Mouse (Mus musculus): Measurements from ENCODE around the gene Rgs14. TPM values are rescaled to one million over a fixed set of nuclear protein-coding genes. Genes with fewer than 3 reads are reported as not detected.

Rgs14 gene
- polyA plus RNA-seq, 1 experiment from 2014 or later, result 0.73 TPM

- no peak overlapping the region for H3K9ac ChIP-seq (ENCODE audit: low read length)
- no peak for ATAC-seq (ENCODE audit: low FRiP score, low TSS enrichment)
- no peak overlapping the region for H3K4me2 ChIP-seq (replicated peaks; ENCODE audit: low read depth)
- peak; percentile 20 for DNase-seq (ENCODE audit: low spot score)
- H3K27ac ChIP-seq (replicated peaks), result no peak overlapping the region; the same call in 1 of the 2 replicates
- H3K9me3 ChIP-seq (ENCODE audit: control insufficient read depth, low read length), result no peaks in the 10 kb centered on the region
- peaks cover 10% of the 10 kb centered on the region; the same call in 1 of the 2 replicates for H3K4me1 ChIP-seq (replicated peaks; ENCODE audit: control insufficient read depth, insufficient read depth)
- peaks cover 12% of the 10 kb centered on the region for H3K36me3 ChIP-seq (ENCODE audit: control insufficient read depth, insufficient read depth, low read length)
- TF ChIP-seq EP300 (optimal IDR thresholded peaks at IDR 0.05) (no peak), CTCF (IDR thresholded peaks at IDR 0.05; ENCODE audit: low read depth) (no peak)
- WGBS, result 30% methylated on average over 4 of the region's 4 CpGs
- H3K27me3 ChIP-seq (ENCODE audit: control insufficient read depth, insufficient read depth, low read length), result no peaks in the 10 kb centered on the region
- H3K4me3 ChIP-seq (ENCODE audit: low read depth, low read length), result no peak overlapping the region
Observed at GRCm38 (mm10) chr13:55327169-55327568, 42.4 kb upstream of the Rgs14 start.

DNA sequence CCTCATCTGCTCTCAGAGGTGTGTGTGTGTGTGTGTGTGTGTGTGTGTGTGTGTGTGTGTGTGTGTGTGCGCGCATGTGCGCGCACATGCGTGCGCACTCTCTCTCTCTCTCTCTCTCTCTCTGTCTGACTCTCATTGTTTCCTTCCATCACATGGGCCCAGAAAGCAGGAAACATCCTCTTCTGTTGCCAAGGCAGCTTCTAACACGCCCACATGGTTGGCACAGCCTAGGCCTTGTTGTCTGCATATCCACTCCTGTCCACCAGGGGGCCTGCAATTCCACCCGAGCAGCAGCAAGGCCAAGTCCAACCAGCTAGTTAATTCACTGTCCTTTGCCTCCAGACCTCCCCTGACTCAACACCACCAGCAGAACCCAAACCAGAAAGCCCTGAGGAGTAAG is 41.9 kb upstream of the Rgs14 start:
- no peak overlapping the region; the same call in 1 of the 2 replicates for H3K27ac ChIP-seq (replicated peaks)
- H3K9me3 ChIP-seq (ENCODE audit: control insufficient read depth, low read length), result no peaks in the 10 kb centered on the region
- DNase-seq (ENCODE audit: low spot score) (peak; percentile 91), ATAC-seq (ENCODE audit: low FRiP score, low TSS enrichment) (peak; percentile 51)
- H3K27me3 ChIP-seq (ENCODE audit: control insufficient read depth, insufficient read depth, low read length), result no peaks in the 10 kb centered on the region
- H3K4me1 ChIP-seq (replicated peaks; ENCODE audit: control insufficient read depth, insufficient read depth), result peaks cover 10% of the 10 kb centered on the region; the same call in 1 of the 2 replicates
- WGBS, result 52% methylated on average over 8 of the region's 8 CpGs
- no peak overlapping the region for H3K4me3 ChIP-seq (ENCODE audit: low read depth, low read length)
- peaks cover 12% of the 10 kb centered on the region for H3K36me3 ChIP-seq (ENCODE audit: control insufficient read depth, insufficient read depth, low read length)
- 0 out of 2 replicates have a peak overlapping the region, but pooled peaks have one; percentile 32 for H3K9ac ChIP-seq (ENCODE audit: low read length)
- TF ChIP-seq CTCF (IDR thresholded peaks at IDR 0.05; ENCODE audit: low read depth) (peak; percentile 94), EP300 (optimal IDR thresholded peaks at IDR 0.05) (no peak)
- peak overlapping the region; percentile 92 for H3K4me2 ChIP-seq (replicated peaks; ENCODE audit: low read depth)

DNA sequence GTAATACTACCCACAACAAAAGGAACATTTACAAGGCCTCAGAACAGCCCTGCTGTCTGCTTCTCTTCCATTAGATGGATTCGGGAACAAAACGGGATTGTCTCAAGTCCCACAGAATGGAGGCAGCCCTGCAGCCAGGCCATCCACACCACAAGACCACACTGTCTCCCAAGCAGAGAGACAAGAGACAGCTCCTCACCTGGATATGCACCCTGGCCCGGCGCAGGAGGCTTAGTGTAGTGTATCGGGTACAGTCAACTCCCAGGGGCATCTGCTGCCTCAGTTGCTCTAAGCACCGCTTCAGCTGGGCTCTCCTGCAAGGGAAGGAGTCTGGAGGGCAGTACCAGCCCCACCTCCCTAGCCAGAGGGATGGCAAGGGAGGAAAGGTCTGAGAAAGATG is 41.4 kb upstream of the Rgs14 start:
- no peak overlapping the region for H3K4me3 ChIP-seq (ENCODE audit: low read depth, low read length)
- 90% methylated on average over 6 of the region's 6 CpGs for WGBS
- H3K27ac ChIP-seq (replicated peaks), result no peak overlapping the region
- ATAC-seq (ENCODE audit: low FRiP score, low TSS enrichment) (no peak), DNase-seq (ENCODE audit: low spot score) (no peak)
- H3K27me3 ChIP-seq (ENCODE audit: control insufficient read depth, insufficient read depth, low read length), result no peaks in the 10 kb centered on the region
- peaks cover 12% of the 10 kb centered on the region for H3K36me3 ChIP-seq (ENCODE audit: control insufficient read depth, insufficient read depth, low read length)
- peak overlapping the region; percentile 32; the same call in 1 of the 2 replicates for H3K9ac ChIP-seq (ENCODE audit: low read length)
- TF ChIP-seq EP300 (optimal IDR thresholded peaks at IDR 0.05) (no peak), CTCF (IDR thresholded peaks at IDR 0.05; ENCODE audit: low read depth) (no peak)
- no peaks in the 10 kb centered on the region for H3K9me3 ChIP-seq (ENCODE audit: control insufficient read depth, low read length)
- peaks cover 10% of the 10 kb centered on the region; the same call in 1 of the 2 replicates for H3K4me1 ChIP-seq (replicated peaks; ENCODE audit: control insufficient read depth, insufficient read depth)
- peak overlapping the region; percentile 92 for H3K4me2 ChIP-seq (replicated peaks; ENCODE audit: low read depth)

- no peak for TF ChIP-seq EP300 (optimal IDR thresholded peaks at IDR 0.05)
- TF ChIP-seq CTCF (IDR thresholded peaks at IDR 0.05; ENCODE audit: low read depth), result no peak
- no peak overlapping the region for H3K27ac ChIP-seq (replicated peaks)
- WGBS, result 71% methylated on average over 4 of the region's 4 CpGs
Observed at GRCm38 (mm10) chr13:55328641-55329040, 40.9 kb upstream of the Rgs14 start.

GRCm38 (mm10) chr13:55329109-55329682 is 40.3 kb upstream of the Rgs14 start:
- under 1% methylated on average over 27 of the region's 29 CpGs for WGBS
- H3K27me3 ChIP-seq (ENCODE audit: control insufficient read depth, insufficient read depth, low read length), result no peaks in the 10 kb centered on the region
- ATAC-seq (ENCODE audit: low FRiP score, low TSS enrichment), result no peak; the same call in 1 of the 2 replicates
- peak overlapping the region; percentile 92 for H3K4me2 ChIP-seq (replicated peaks; ENCODE audit: low read depth)
- H3K36me3 ChIP-seq (ENCODE audit: control insufficient read depth, insufficient read depth, low read length), result peaks cover 10% of the 10 kb centered on the region
- H3K4me1 ChIP-seq (replicated peaks; ENCODE audit: control insufficient read depth, insufficient read depth), result peaks cover 10% of the 10 kb centered on the region; the same call in 1 of the 2 replicates
- no peaks in the 10 kb centered on the region for H3K9me3 ChIP-seq (ENCODE audit: control insufficient read depth, low read length)
- peak overlapping the region; percentile 65 for H3K9ac ChIP-seq (ENCODE audit: low read length)
- peak overlapping the region; percentile 35; the same call in 1 of the 2 replicates for H3K27ac ChIP-seq (replicated peaks)
- no peak for TF ChIP-seq CTCF (IDR thresholded peaks at IDR 0.05; ENCODE audit: low read depth)
- no peak for TF ChIP-seq EP300 (optimal IDR thresholded peaks at IDR 0.05)
- no peak for DNase-seq (ENCODE audit: low spot score)
- peak overlapping the region; percentile 63 for H3K4me3 ChIP-seq (ENCODE audit: low read depth, low read length)

More at GRCm38 (mm10) chr13:55328641-55329040, 40.9 kb upstream of the Rgs14 start:
- DNase-seq (ENCODE audit: low spot score) (no peak), ATAC-seq (ENCODE audit: low FRiP score, low TSS enrichment) (no peak)
- Histone ChIP-seq H3K27me3 (ENCODE audit: control insufficient read depth, insufficient read depth, low read length) (no peaks in the 10 kb centered on the region), H3K4me1 (replicated peaks; ENCODE audit: control insufficient read depth, insufficient read depth) (peaks cover 10% of the 10 kb centered on the region; the same call in 1 of the 2 replicates), H3K9me3 (ENCODE audit: control insufficient read depth, low read length) (no peaks in the 10 kb centered on the region), H3K36me3 (ENCODE audit: control insufficient read depth, insufficient read depth, low read length) (peaks cover 12% of the 10 kb centered on the region), H3K4me3 (ENCODE audit: low read depth, low read length) (peak overlapping the region; percentile 63), H3K9ac (ENCODE audit: low read length) (peak overlapping the region; percentile 5; the same call in 1 of the 2 replicates), H3K4me2 (replicated peaks; ENCODE audit: low read depth) (peak overlapping the region; percentile 92)

Data from stomach, postnatal 0 days (tissue).